Comparison of ENCODE assay signal across 9 mouse cellular contexts in genomic region chr11:4772925-4773324, GRCm38 (mm10). TPM values are rescaled to one million over a fixed set of nuclear protein-coding genes. Genes with fewer than 3 reads are reported as not detected.
DNase-seq lines count a peak whose midpoint lies in the region; ATAC-seq and TF ChIP-seq lines count a peak whose summit lies in the region.
"Had no signal": no experiment of that assay in that cellular context is flagged by ENCODE, and none has a peak within 500 bp of the region (broad histone marks: within the 10 kb centered on the region; RNA-seq: fewer than 3 reads in every experiment).

No protein-coding gene starts in this region.

- no peaks in the 10 kb centered on the region for H3K4me1 ChIP-seq in lung, embryonic 14.5 days (ENCODE audit: insufficient read depth)
- H3K4me1 ChIP-seq: heart, embryonic 13.5 days had no signal

- no peaks in the 10 kb centered on the region for H3K9me3 ChIP-seq in lung, embryonic 14.5 days (ENCODE audit: low read depth, low read length)
- H3K9me3 ChIP-seq: heart, embryonic 13.5 days had no signal

- H3K9ac ChIP-seq in lung, embryonic 14.5 days: no peak overlapping the region
- H3K9ac ChIP-seq: heart, embryonic 13.5 days had no signal

- no peak for ATAC-seq in lung, embryonic 14.5 days (ENCODE audit: insufficient read depth)
- no peak for ATAC-seq in inflammation-experienced regulatory T-cells, adult 6 months

- peaks cover 4% of the 10 kb centered on the region for H3K36me3 ChIP-seq in lung, embryonic 14.5 days (ENCODE audit: insufficient read depth)

- 26% methylated on average over 3 of the region's 3 CpGs for WGBS in lung, embryonic 14.5 days

- H3K27ac ChIP-seq in lung, embryonic 14.5 days (ENCODE audit: low read depth): no peak overlapping the region
- H3K27ac ChIP-seq: heart, embryonic 13.5 days had no signal

- H3K4me3 ChIP-seq in lung, embryonic 14.5 days (ENCODE audit: low read depth, low read length): no peak overlapping the region
- H3K4me3 ChIP-seq: heart, embryonic 13.5 days had no signal

- no peak overlapping the region for H3K4me2 ChIP-seq in lung, embryonic 14.5 days
- H3K4me2 ChIP-seq: heart, embryonic 13.5 days had no signal

- H3K27me3 ChIP-seq in lung, embryonic 14.5 days (ENCODE audit: insufficient read depth, low read length): no peaks in the 10 kb centered on the region
- H3K27me3 ChIP-seq: heart, embryonic 13.5 days had no signal

- DNase-seq in right cerebral cortex, adult 18-20 months: peak; percentile 51
- DNase-seq in right cerebral cortex, postnatal 25 days: no peak
- DNase-seq in adrenal gland, postnatal 10 days: peak; percentile 83
- DNase-seq in embryo, embryonic 11 days: peak; percentile 76
- DNase-seq in induced T-regulatory cell, adult 2 months (ENCODE audit: low read depth): peak; percentile 80
- DNase-seq in lung, embryonic 14.5 days: peak; percentile 78
- DNase-seq in right cerebral cortex, postnatal 4 days: peak; percentile 77

- peak; percentile 67 for TF ChIP-seq CTCF in lung, embryonic 14.5 days (IDR thresholded peaks at IDR 0.05; ENCODE audit: low read depth)

RNA-seq across cellular contexts. Expression of gene Cabp7, which starts 26.3 kb away (rescaled TPM):
- total RNA-seq in adrenal gland, postnatal 10 days (2021): under 1 TPM in 1 of 2 experiments, not detected in 1; 0.18 TPM
- polyA plus RNA-seq in lung, embryonic 14.5 days (2014; fragmentation: Nextera tagmentation; extraction: Ambion mirVana): 0.17 and 0.18 TPM in 2 replicates
- polyA plus RNA-seq in inflammation-experienced regulatory T-cells, adult 6 months (2017; shearing (Covaris generic)): under 1 TPM in 2 of 3 experiments, not detected in 1; 0.34 to 0.37 TPM
- polyA plus RNA-seq: heart, embryonic 13.5 days had no signal
